Mouse (Mus musculus): ENCODE results near the gene Ptprn2.

Ptprn2 gene

GRCm38 (mm10) chr12:117041409-117041808 lies 555.9 kb downstream of the Ptprn2 start:
- DNase-seq (ENCODE audit: extremely low read depth, insufficient read length, low spot score): no peak

GRCm38 (mm10) chr12:117042706-117043105 lies 557.2 kb downstream of the Ptprn2 start:
- no peak for DNase-seq (ENCODE audit: extremely low read depth, insufficient read length, low spot score)

- DNase-seq (ENCODE audit: extremely low read depth, insufficient read length, low spot score): no peak
These were observed 562.1 kb downstream of the Ptprn2 start for GRCm38 (mm10) chr12:117047384-117048251.

- no peak for DNase-seq (ENCODE audit: extremely low read depth, insufficient read length, low spot score)
These were observed 564.3 kb downstream of the Ptprn2 start for GRCm38 (mm10) chr12:117049829-117050228.

GRCm38 (mm10) chr12:117053223-117053850 lies 567.8 kb downstream of the Ptprn2 start:
- DNase-seq (ENCODE audit: extremely low read depth, insufficient read length, low spot score): no peak

- no peak for DNase-seq (ENCODE audit: extremely low read depth, insufficient read length, low spot score)
These were observed 568.6 kb downstream of the Ptprn2 start for GRCm38 (mm10) chr12:117053851-117054769.

- no peak for DNase-seq (ENCODE audit: extremely low read depth, insufficient read length, low spot score)
These were observed 569.5 kb downstream of the Ptprn2 start for GRCm38 (mm10) chr12:117054925-117055570.

GRCm38 (mm10) chr12:117058184-117058958 lies 572.9 kb downstream of the Ptprn2 start:
- DNase-seq (ENCODE audit: extremely low read depth, insufficient read length, low spot score): no peak

- no peak for DNase-seq (ENCODE audit: extremely low read depth, insufficient read length, low spot score)
These were observed 573.5 kb downstream of the Ptprn2 start for GRCm38 (mm10) chr12:117058975-117059374.

- no peak for DNase-seq (ENCODE audit: extremely low read depth, insufficient read length, low spot score)
These were observed 592.1 kb downstream of the Ptprn2 start for GRCm38 (mm10) chr12:117077664-117078063.

- no peak for DNase-seq (ENCODE audit: extremely low read depth, insufficient read length, low spot score)
These were observed 593.4 kb downstream of the Ptprn2 start for GRCm38 (mm10) chr12:117078945-117079344.

- no peak for DNase-seq (ENCODE audit: extremely low read depth, insufficient read length, low spot score)
These were observed 594.2 kb downstream of the Ptprn2 start for GRCm38 (mm10) chr12:117079724-117080123.

- DNase-seq (ENCODE audit: extremely low read depth, insufficient read length, low spot score): no peak
These were observed 598.6 kb downstream of the Ptprn2 start for GRCm38 (mm10) chr12:117083856-117084701.

GRCm38 (mm10) chr12:117084702-117085409 lies 599.3 kb downstream of the Ptprn2 start:
- DNase-seq (ENCODE audit: extremely low read depth, insufficient read length, low spot score): no peak

- no peak for DNase-seq (ENCODE audit: extremely low read depth, insufficient read length, low spot score)
These were observed 600.3 kb downstream of the Ptprn2 start for GRCm38 (mm10) chr12:117085661-117086335.

GRCm38 (mm10) chr12:117092345-117093107 lies 607.0 kb downstream of the Ptprn2 start:
- no peak for DNase-seq (ENCODE audit: extremely low read depth, insufficient read length, low spot score)

- no peak for DNase-seq (ENCODE audit: extremely low read depth, insufficient read length, low spot score)
These were observed 610.4 kb downstream of the Ptprn2 start for GRCm38 (mm10) chr12:117095941-117096340.
